Mouse (Mus musculus): ENCODE results near the gene Reps2. TPM values are rescaled to one million over a fixed set of nuclear protein-coding genes. Genes with fewer than 3 reads are reported as not detected.

Reps2 gene
- polyA plus RNA-seq, 1 experiment from 2014 or later: 1.4 TPM

GRCm38 (mm10) chrX:162568439-162568838 is 75.0 kb downstream of the Reps2 start:
- Histone ChIP-seq H3K36me3 (no peaks in the 10 kb centered on the region), H3K27me3 (replicated peaks) (no peaks in the 10 kb centered on the region)
- WGBS: 64% methylated on average over 2 of the region's 2 CpGs

GRCm38 (mm10) chrX:162565501-162565900 is 77.9 kb downstream of the Reps2 start:
- 91% methylated on average over 4 of the region's 4 CpGs for WGBS
- Histone ChIP-seq H3K4me3 (no peak overlapping the region), H3K4me2 (replicated peaks) (no peak overlapping the region), H3K36me3 (no peaks in the 10 kb centered on the region), H3K4me1 (no peaks in the 10 kb centered on the region), H3K9ac (no peak overlapping the region), H3K27ac (no peak overlapping the region), H3K27me3 (replicated peaks) (no peaks in the 10 kb centered on the region), H3K9me3 (no peaks in the 10 kb centered on the region)
- ATAC-seq (ENCODE audit: low FRiP score, low read depth): no peak

More at GRCm38 (mm10) chrX:162568439-162568838, 75.0 kb downstream of the Reps2 start:
- H3K4me1 ChIP-seq: no peaks in the 10 kb centered on the region
- H3K4me3 ChIP-seq: no peak overlapping the region
- no peak overlapping the region for H3K9ac ChIP-seq
- no peak overlapping the region for H3K4me2 ChIP-seq (replicated peaks)
- no peak overlapping the region for H3K27ac ChIP-seq
- no peak for ATAC-seq (ENCODE audit: low FRiP score, low read depth)
- H3K9me3 ChIP-seq: no peaks in the 10 kb centered on the region

- ATAC-seq (ENCODE audit: low FRiP score, low read depth): no peak
- no peaks in the 10 kb centered on the region for H3K9me3 ChIP-seq
- H3K36me3 ChIP-seq: no peaks in the 10 kb centered on the region
- H3K27me3 ChIP-seq (replicated peaks): no peaks in the 10 kb centered on the region; the same call in 1 of the 2 replicates
- no peaks in the 10 kb centered on the region for H3K4me1 ChIP-seq
- no peak overlapping the region for H3K4me2 ChIP-seq (replicated peaks)
- no peak overlapping the region for H3K4me3 ChIP-seq
- WGBS: 64% methylated on average over 6 of the region's 6 CpGs
- no peak overlapping the region for H3K9ac ChIP-seq
- H3K27ac ChIP-seq: no peak overlapping the region
Observed at GRCm38 (mm10) chrX:162556459-162556841, 87.0 kb downstream of the Reps2 start.

- H3K27ac ChIP-seq: no peak overlapping the region
- H3K4me1 ChIP-seq: no peaks in the 10 kb centered on the region
- WGBS: 83% methylated on average over 1 of the region's 1 CpGs
- H3K27me3 ChIP-seq (replicated peaks): no peaks in the 10 kb centered on the region; the same call in 1 of the 2 replicates
- H3K36me3 ChIP-seq: no peaks in the 10 kb centered on the region
- no peak overlapping the region for H3K4me3 ChIP-seq
- H3K9me3 ChIP-seq: no peaks in the 10 kb centered on the region
- H3K9ac ChIP-seq: no peak overlapping the region
- no peak overlapping the region for H3K4me2 ChIP-seq (replicated peaks)
- no peak for ATAC-seq (ENCODE audit: low FRiP score, low read depth)
Observed at GRCm38 (mm10) chrX:162555729-162556458, 87.6 kb downstream of the Reps2 start.

GRCm38 (mm10) chrX:162554513-162554912 is 88.9 kb downstream of the Reps2 start:
- ATAC-seq (ENCODE audit: low FRiP score, low read depth): no peak
- H3K4me3 ChIP-seq: no peak overlapping the region
- H3K27ac ChIP-seq: no peak overlapping the region
- no peak overlapping the region for H3K9ac ChIP-seq
- 59% methylated on average over 3 of the region's 3 CpGs for WGBS
- no peaks in the 10 kb centered on the region for H3K9me3 ChIP-seq
- H3K36me3 ChIP-seq: no peaks in the 10 kb centered on the region
- no peaks in the 10 kb centered on the region for H3K4me1 ChIP-seq
- no peaks in the 10 kb centered on the region; the same call in 1 of the 2 replicates for H3K27me3 ChIP-seq (replicated peaks)
- H3K4me2 ChIP-seq (replicated peaks): no peak overlapping the region

- no peak overlapping the region for H3K4me2 ChIP-seq (replicated peaks)
- no peak overlapping the region for H3K27ac ChIP-seq
- H3K4me1 ChIP-seq: no peaks in the 10 kb centered on the region
- no peak overlapping the region for H3K4me3 ChIP-seq
- no peaks in the 10 kb centered on the region; the same call in 1 of the 2 replicates for H3K27me3 ChIP-seq (replicated peaks)
- H3K36me3 ChIP-seq: no peaks in the 10 kb centered on the region
- H3K9ac ChIP-seq: no peak overlapping the region
- ATAC-seq (ENCODE audit: low FRiP score, low read depth): no peak
- 45% methylated on average over 8 of the region's 8 CpGs for WGBS
- H3K9me3 ChIP-seq: no peaks in the 10 kb centered on the region
Observed at GRCm38 (mm10) chrX:162552383-162552782, 91.1 kb downstream of the Reps2 start.

- Histone ChIP-seq H3K27ac (no peak overlapping the region), H3K4me2 (replicated peaks) (no peak overlapping the region), H3K4me3 (no peak overlapping the region), H3K36me3 (no peaks in the 10 kb centered on the region), H3K9ac (no peak overlapping the region), H3K4me1 (no peaks in the 10 kb centered on the region), H3K9me3 (no peaks in the 10 kb centered on the region), H3K27me3 (replicated peaks) (no peaks in the 10 kb centered on the region; the same call in 1 of the 2 replicates)
- ATAC-seq (ENCODE audit: low FRiP score, low read depth): no peak
Observed at GRCm38 (mm10) chrX:162545037-162545436, 98.4 kb downstream of the Reps2 start.

- ATAC-seq (ENCODE audit: low FRiP score, low read depth): no peak
- Histone ChIP-seq H3K9ac (no peak overlapping the region), H3K27me3 (replicated peaks) (no peaks in the 10 kb centered on the region; the same call in 1 of the 2 replicates), H3K4me1 (no peaks in the 10 kb centered on the region), H3K4me2 (replicated peaks) (no peak overlapping the region), H3K36me3 (no peaks in the 10 kb centered on the region), H3K27ac (no peak overlapping the region), H3K9me3 (no peaks in the 10 kb centered on the region), H3K4me3 (no peak overlapping the region)
- 62% methylated on average over 1 of the region's 1 CpGs for WGBS
Observed at GRCm38 (mm10) chrX:162542576-162543227, 100.7 kb downstream of the Reps2 start.

- H3K4me2 ChIP-seq (replicated peaks): no peak overlapping the region
- no peaks in the 10 kb centered on the region for H3K9me3 ChIP-seq
- no peak overlapping the region for H3K27ac ChIP-seq
- ATAC-seq (ENCODE audit: low FRiP score, low read depth): no peak
- no peak overlapping the region for H3K9ac ChIP-seq
- H3K27me3 ChIP-seq (replicated peaks): no peaks in the 10 kb centered on the region; the same call in 1 of the 2 replicates
- H3K4me3 ChIP-seq: no peak overlapping the region
- no peaks in the 10 kb centered on the region for H3K4me1 ChIP-seq
- WGBS: 95% methylated on average over 1 of the region's 1 CpGs
- no peaks in the 10 kb centered on the region for H3K36me3 ChIP-seq
Observed at GRCm38 (mm10) chrX:162541961-162542360, 101.5 kb downstream of the Reps2 start.

- Histone ChIP-seq H3K9me3 (no peaks in the 10 kb centered on the region), H3K27me3 (replicated peaks) (no peaks in the 10 kb centered on the region), H3K4me2 (replicated peaks) (no peak overlapping the region), H3K36me3 (no peaks in the 10 kb centered on the region), H3K9ac (no peak overlapping the region), H3K4me3 (no peak overlapping the region), H3K4me1 (no peaks in the 10 kb centered on the region), H3K27ac (no peak overlapping the region)
- no peak for ATAC-seq (ENCODE audit: low FRiP score, low read depth)
- WGBS: 87% methylated on average over 2 of the region's 2 CpGs
Observed at GRCm38 (mm10) chrX:162531016-162531415, 112.4 kb downstream of the Reps2 start.

- H3K36me3 ChIP-seq: no peaks in the 10 kb centered on the region
- 39% methylated on average over 2 of the region's 2 CpGs for WGBS
- no peak for ATAC-seq (ENCODE audit: low FRiP score, low read depth)
- no peak overlapping the region for H3K4me2 ChIP-seq (replicated peaks)
- H3K4me1 ChIP-seq: no peaks in the 10 kb centered on the region
- H3K27ac ChIP-seq: no peak overlapping the region
- no peaks in the 10 kb centered on the region for H3K9me3 ChIP-seq
- H3K4me3 ChIP-seq: no peak overlapping the region
- H3K27me3 ChIP-seq (replicated peaks): 0 out of 2 replicates have a peak, but pooled peaks cover under 1% of the 10 kb centered on the region
- no peak overlapping the region for H3K9ac ChIP-seq
Observed at GRCm38 (mm10) chrX:162527240-162527639, 116.2 kb downstream of the Reps2 start.

GRCm38 (mm10) chrX:162521831-162522514 is 121.5 kb downstream of the Reps2 start:
- H3K9me3 ChIP-seq: no peaks in the 10 kb centered on the region
- no peaks in the 10 kb centered on the region for H3K4me1 ChIP-seq
- ATAC-seq (ENCODE audit: low FRiP score, low read depth): 0 out of 2 replicates have a peak, but pooled peaks have one; percentile 70
- no peak overlapping the region for H3K9ac ChIP-seq
- H3K4me2 ChIP-seq (replicated peaks): no peak overlapping the region
- no peak overlapping the region for H3K4me3 ChIP-seq
- 51% methylated on average over 9 of the region's 9 CpGs for WGBS
- H3K27ac ChIP-seq: no peak overlapping the region
- no peaks in the 10 kb centered on the region for H3K36me3 ChIP-seq
- 0 out of 2 replicates have a peak, but pooled peaks cover 3% of the 10 kb centered on the region for H3K27me3 ChIP-seq (replicated peaks)

Data from neural tube, embryonic 12.5 days (tissue).